Mouse (Mus musculus): ENCODE data around the gene Prss2.
"Not testable (repeated sequence)": the region's sequence is repeated elsewhere in the genome, so short reads cannot be mapped to it uniquely, and the experiment has no call there.

The Prss2 gene

DNA sequence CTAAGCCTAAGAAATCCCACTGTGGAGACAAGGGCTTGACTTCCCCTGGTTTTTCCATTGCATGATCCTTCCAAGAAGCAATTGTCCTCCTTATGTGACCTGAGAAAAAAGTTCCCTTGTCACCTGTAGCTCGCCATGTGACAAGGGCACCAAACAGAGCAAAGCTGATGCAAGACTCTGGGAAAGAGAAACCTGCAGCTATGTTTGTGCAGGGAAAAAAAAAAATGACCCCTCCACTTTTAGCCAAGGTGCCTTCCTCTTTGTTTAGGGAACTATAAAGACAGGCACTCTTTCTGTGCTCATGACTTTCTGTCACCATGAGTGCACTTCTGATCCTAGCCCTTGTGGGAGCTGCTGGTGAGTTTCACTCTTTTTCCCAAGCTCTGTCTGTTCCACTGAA, at the start of gene Prss2:
Gene Prss2, plus strand, starts transcription at position 301 of the 400 bp plus-strand sequence.
- in situ Hi-C loops (cut with MboI, MseI): loop anchor here (10.0 kb wide), 1 partner anchor 247 kb away; no protein-coding TSS in a partner anchor

DNA sequence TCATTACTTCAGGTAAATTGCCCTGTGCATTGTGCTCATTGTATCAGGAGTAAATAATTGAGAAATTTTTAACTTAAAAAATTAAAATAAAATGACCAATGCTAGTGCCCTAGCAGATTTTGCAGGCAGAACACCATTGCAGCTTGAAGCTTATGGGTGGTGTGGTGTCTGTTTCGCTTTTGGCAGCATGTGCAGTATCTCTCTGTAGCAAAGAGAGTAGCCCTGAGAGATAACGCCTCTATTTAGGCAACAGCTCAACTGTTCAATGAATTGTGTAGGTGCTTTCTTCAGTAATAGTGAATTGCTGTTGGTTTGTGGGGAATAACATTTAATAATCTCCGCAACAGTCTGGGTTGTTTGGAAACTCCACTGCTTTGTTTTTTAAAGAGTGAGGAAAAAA, 22.2 kb upstream of the Prss2 start:
- in situ Hi-C loops (cut with MboI, MseI): no loop called here

DNA sequence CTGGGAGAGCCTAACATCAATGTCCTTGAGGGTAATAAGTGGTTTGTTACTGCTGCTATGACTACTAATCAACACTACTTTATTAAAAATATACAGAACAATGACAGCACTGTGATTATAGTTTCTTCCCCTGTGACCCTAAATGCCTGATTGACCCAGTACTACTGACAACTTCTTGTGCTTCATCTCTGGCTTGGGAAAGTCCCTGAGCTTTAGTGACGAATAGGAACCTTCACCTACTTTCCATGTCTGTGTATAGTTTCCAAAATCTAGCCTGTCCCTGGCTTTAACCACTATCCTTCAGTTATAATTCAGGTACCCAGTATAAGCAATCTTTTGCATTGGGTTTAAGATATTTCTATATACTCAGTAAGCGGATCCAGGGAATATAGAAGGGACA, 16.7 kb upstream of the Prss2 start:
- in situ Hi-C loops (cut with MboI, MseI): no loop called here

DNA sequence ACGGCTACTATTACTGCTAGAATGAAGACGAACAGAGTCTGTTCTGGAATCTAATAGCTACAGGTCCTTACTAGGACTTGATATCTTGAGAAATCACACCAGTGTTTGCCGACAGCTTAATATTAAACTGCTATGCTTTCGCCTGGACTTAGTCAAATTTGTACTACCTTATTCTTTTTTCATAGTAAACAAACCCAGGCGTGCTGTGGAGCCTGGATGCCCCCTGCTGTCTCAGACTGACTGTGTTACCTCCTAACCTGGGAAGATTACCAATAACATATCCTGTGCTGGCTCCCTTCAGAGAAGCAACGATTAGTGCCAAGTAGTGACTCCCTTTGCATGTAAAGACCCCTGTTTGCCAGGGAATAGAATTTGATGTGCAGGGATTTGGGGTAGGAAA, 16.3 kb upstream of the Prss2 start:
- in situ Hi-C loops (cut with MboI, MseI): no loop called here

DNA sequence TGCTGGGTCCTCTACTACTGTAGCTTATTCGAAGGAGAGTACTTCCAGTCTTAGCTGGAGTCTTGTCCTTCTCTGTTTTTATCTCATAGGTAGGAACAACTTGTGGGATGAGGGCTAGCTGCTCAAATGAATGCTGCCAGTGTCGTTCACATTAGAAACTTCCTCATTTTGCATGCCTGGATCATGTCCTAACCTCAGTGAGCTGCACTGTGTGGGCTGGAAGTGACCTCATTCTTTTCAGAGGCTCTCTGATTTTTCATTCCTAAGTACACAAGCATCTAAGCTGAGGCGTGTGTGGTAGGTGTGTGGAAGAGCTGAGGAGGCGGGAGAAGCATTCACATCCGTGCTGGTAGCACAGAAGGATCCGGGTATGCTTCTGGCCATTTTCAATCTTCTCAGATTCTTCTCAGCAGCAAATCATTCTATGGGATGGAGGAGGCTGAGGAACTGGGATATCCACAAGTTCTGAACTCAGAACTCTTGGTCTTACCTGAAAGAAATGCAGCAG, 3.5 kb upstream of the Prss2 start:
- in situ Hi-C loops (cut with MboI, MseI): no loop called here

DNA sequence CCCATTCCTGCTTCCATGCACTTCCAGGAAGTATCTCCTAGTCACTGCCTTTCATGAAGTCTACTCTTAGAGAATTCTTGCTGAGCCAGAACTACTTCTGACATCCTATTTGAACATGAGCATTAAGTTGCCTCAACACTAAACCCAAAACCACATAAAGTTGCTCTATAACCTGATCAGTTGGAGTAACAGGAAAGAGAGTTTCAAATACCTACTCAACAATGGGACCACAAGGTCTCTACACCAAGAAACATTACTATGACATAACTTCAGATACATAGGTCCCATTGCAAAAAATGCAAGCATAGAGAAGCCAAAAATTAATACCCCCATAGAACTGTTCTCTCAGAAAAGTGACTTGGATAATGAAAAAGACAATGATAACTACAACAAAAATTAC, 4.9 kb downstream of the Prss2 start:
- in situ Hi-C loops (cut with MboI, MseI): loop anchor here (5.0 to 10.0 kb wide), 2 partner anchors 252 to 344 kb away; no protein-coding TSS in a partner anchor

- in situ Hi-C loops (cut with MboI, MseI): loop anchor here (5.0 to 10.0 kb wide), 2 partner anchors 253 to 345 kb away; no protein-coding TSS in a partner anchor
These were observed 5.8 kb downstream of the Prss2 start for GRCm38 (mm10) chr6:41527402-41527801.

- in situ Hi-C loops (cut with MboI, MseI): loop anchor here (5.0 to 10.0 kb wide), 2 partner anchors 255 to 348 kb away; no protein-coding TSS in a partner anchor
These were observed 8.4 kb downstream of the Prss2 start for GRCm38 (mm10) chr6:41529987-41530386.

- in situ Hi-C loops (cut with MboI, MseI): no loop called here
These were observed 10.6 kb downstream of the Prss2 start for GRCm38 (mm10) chr6:41532181-41532580.

DNA sequence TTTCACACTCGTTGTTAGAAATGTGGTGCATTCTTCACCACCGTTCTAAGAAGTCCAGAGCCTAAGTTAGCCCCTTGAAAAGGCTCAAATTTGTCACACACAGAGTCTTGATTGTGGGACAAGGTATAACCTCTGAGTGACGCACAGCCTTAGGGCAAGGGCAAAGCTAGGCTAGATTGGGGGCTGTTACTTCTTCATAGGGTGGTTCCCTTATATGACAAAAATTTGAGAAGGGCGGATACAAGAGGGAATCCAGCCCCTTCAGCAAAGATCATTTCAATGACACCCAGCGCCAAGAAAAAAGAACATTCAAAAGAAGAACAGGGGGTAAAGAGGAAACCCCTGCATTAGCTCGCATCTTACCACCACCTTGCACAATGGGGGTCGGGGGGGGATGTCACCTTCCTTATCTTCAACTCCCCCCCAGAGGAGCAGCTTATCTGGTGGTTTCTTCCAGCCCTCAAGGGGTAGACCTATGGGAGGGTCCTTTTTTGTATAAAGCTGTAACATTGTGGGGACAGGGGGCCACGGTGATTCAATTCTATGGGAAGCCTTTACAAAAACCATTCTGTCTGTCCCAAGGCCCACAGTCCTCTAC, 11.2 kb downstream of the Prss2 start:
- in situ Hi-C loops (cut with MboI, MseI): no loop called here

GRCm38 (mm10) chr6:41537376-41537775, 15.8 kb downstream of the Prss2 start:
- in situ Hi-C loops (cut with MboI, MseI): no loop called here

DNA sequence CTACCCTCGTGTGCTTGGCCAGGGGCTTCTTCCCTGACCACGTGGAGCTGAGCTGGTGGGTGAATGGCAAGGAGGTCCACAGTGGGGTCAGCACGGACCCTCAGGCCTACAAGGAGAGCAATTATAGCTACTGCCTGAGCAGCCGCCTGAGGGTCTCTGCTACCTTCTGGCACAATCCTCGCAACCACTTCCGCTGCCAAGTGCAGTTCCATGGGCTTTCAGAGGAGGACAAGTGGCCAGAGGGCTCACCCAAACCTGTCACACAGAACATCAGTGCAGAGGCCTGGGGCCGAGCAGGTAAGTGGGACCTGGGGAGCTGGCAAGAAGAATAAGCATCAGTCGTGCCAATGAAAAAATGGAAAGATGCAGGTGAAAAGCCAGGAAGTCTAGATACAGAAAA, 16.7 kb downstream of the Prss2 start:
- in situ Hi-C loops (cut with MboI, MseI): not testable (repeated sequence)

DNA sequence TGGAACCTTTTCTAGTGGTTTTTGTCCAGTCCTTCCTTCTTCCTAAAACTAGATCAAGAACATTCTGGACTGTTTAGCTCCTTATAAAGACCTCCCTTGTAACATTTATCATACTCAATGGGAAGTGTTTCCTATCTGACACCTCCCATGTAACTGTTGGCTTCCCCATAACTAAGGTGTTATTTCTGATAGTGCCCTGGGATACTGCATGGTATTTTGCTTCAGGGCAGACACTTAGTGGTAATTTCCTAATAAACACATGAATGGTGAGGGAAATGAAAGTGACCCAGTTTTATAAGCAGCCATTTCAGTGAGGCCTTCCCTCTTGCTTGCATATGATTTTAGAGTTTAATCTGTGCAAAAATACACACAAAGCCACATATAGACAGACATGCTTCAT, 19.2 kb downstream of the Prss2 start:
- in situ Hi-C loops (cut with MboI, MseI): no loop called here

GRCm38 (mm10) chr6:41541746-41542145, 20.2 kb downstream of the Prss2 start:
- in situ Hi-C loops (cut with MboI, MseI): no loop called here

GRCm38 (mm10) chr6:41542983-41543382, 21.4 kb downstream of the Prss2 start:
- in situ Hi-C loops (cut with MboI, MseI): no loop called here

GRCm38 (mm10) chr6:41543411-41544050, 21.9 kb downstream of the Prss2 start:
- in situ Hi-C loops (cut with MboI, MseI): no loop called here

GRCm38 (mm10) chr6:41544381-41544924, 22.9 kb downstream of the Prss2 start:
- in situ Hi-C loops (cut with MboI, MseI): no loop called here

DNA sequence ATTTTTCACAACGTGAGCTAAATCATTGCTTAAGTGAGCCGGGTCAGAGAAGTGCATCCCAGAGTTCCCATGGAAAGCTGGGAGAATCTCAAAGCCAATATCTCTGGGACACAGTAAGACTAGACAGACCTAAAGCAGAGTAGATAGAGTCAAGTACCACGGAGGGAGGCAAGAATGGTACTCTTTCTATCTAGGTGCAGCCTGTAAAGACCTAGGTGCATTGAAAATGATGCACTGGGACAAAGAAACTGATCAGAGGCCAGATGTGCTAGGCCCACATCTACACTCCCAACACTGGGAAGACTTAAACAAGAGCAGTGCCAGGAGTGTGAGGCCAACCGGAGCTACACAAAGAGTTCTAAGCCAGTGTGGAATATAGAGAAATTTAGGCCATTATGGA, 23.7 kb downstream of the Prss2 start:
- in situ Hi-C loops (cut with MboI, MseI): loop anchor here (5.0 kb wide), 1 partner anchor 428 kb away; no protein-coding TSS in a partner anchor

GRCm38 (mm10) chr6:41547056-41547650, 25.6 kb downstream of the Prss2 start:
- in situ Hi-C loops (cut with MboI, MseI): loop anchor here (5.0 kb wide), 1 partner anchor 430 kb away; no protein-coding TSS in a partner anchor

GRCm38 (mm10) chr6:41548286-41548685, 26.7 kb downstream of the Prss2 start:
- in situ Hi-C loops (cut with MboI, MseI): loop anchor here (5.0 kb wide), 1 partner anchor 431 kb away; no protein-coding TSS in a partner anchor

GRCm38 (mm10) chr6:41553356-41554010, 31.9 kb downstream of the Prss2 start:
- in situ Hi-C loops (cut with MboI, MseI): loop anchor here (5.0 to 25.0 kb wide), 3 partner anchors 671 to 1091 kb away; partner anchors contain the start of genes Epha1 and Ssbp1
